Mouse (Mus musculus): ENCODE measurements at regions not wholly inside any gene's neighbourhood (a gene's known extent, or its start where the extent isn't known, plus 50 kb on each side); places are given as distances from the start of the nearest gene placed in this dataset.

GRCm38 (mm10) chr11:22596805-22597149, 84.9 kb downstream of the Tmem17 start:
- Histone ChIP-seq H3K36me3 (no peaks in the 10 kb centered on the region), H3K9me3 (replicated peaks) (peaks cover 6% of the 10 kb centered on the region; the same call in 1 of the 2 replicates), H3K4me2 (no peak overlapping the region), H3K4me1 (replicated peaks) (peaks cover 16% of the 10 kb centered on the region), H3K4me3 (no peak overlapping the region), H3K27ac (ENCODE audit: poor library complexity, severe bottlenecking) (no peak overlapping the region), H3K9ac (no peak overlapping the region), H3K27me3 (replicated peaks) (no peaks in the 10 kb centered on the region)
- WGBS: 80% methylated on average over 2 of the region's 2 CpGs
- ATAC-seq (ENCODE audit: insufficient number of reproducible peaks, low FRiP score): no peak

GRCm38 (mm10) chr11:22600370-22600769, 88.5 kb downstream of the Tmem17 start:
- H3K9me3 ChIP-seq (replicated peaks): peaks cover 6% of the 10 kb centered on the region; the same call in 1 of the 2 replicates
- H3K4me3 ChIP-seq: no peak overlapping the region
- no peak overlapping the region for H3K27ac ChIP-seq (ENCODE audit: poor library complexity, severe bottlenecking)
- no peaks in the 10 kb centered on the region for H3K36me3 ChIP-seq
- H3K4me1 ChIP-seq (replicated peaks): peaks cover 26% of the 10 kb centered on the region
- WGBS: 69% methylated on average over 7 of the region's 7 CpGs
- H3K4me2 ChIP-seq: no peak overlapping the region
- no peaks in the 10 kb centered on the region for H3K27me3 ChIP-seq (replicated peaks)
- ATAC-seq (ENCODE audit: insufficient number of reproducible peaks, low FRiP score): no peak
- H3K9ac ChIP-seq: no peak overlapping the region

DNA sequence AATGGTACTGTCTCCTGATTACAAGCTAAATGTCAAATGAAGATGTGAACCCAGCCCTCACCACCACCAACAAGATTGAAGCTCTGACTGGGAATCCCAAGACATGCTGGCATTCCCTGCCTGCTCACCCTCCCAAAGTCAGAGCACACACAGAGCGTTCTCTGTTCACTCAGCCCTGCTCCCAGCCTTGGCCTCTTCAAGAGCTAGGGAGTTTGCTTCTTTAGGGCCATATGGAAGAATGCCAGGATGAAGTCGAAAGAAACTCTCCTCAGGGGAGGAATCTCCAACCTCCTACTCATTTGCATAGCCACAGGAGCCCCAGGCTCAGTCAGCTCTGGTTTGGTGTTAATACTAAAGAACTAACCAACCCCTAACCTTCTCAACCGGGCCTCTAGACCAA, 90.1 kb downstream of the Tmem17 start:
- Histone ChIP-seq H3K9ac (no peak overlapping the region), H3K36me3 (no peaks in the 10 kb centered on the region), H3K4me3 (no peak overlapping the region), H3K4me2 (no peak overlapping the region), H3K9me3 (replicated peaks) (no peaks in the 10 kb centered on the region), H3K27me3 (replicated peaks) (no peaks in the 10 kb centered on the region), H3K4me1 (replicated peaks) (peaks cover 26% of the 10 kb centered on the region), H3K27ac (ENCODE audit: poor library complexity, severe bottlenecking) (peak overlapping the region; percentile 11; the same call in 1 of the 2 replicates)
- no peak for ATAC-seq (ENCODE audit: insufficient number of reproducible peaks, low FRiP score)
- WGBS: 18% methylated on average over 3 of the region's 3 CpGs

DNA sequence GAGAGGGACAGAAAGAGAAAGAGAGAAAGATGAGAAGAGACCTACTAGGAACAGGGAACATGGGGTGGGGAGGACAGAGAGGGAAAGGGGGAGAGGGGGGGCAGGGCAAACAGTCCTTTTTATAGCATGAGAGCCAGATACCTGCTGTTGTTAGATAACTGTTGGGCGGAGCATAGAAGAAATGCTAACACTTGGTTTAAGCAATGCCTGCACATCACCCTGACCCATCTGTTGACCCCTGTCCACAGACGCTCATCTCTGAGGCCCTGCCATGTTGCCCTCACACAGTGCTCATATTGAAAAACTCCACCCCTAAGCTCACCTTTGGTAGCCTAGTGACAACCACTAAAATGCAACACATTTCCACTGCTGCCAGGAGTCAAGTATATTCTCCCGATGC, 90.7 kb downstream of the Tmem17 start:
- Histone ChIP-seq H3K27me3 (replicated peaks) (no peaks in the 10 kb centered on the region), H3K36me3 (no peaks in the 10 kb centered on the region), H3K4me2 (no peak overlapping the region), H3K4me3 (no peak overlapping the region), H3K27ac (ENCODE audit: poor library complexity, severe bottlenecking) (no peak overlapping the region), H3K9ac (no peak overlapping the region), H3K9me3 (replicated peaks) (no peaks in the 10 kb centered on the region), H3K4me1 (replicated peaks) (peaks cover 26% of the 10 kb centered on the region)
- no peak for ATAC-seq (ENCODE audit: insufficient number of reproducible peaks, low FRiP score)
- 61% methylated on average over 3 of the region's 3 CpGs for WGBS

- peaks cover 26% of the 10 kb centered on the region for H3K4me1 ChIP-seq (replicated peaks)
- no peak for ATAC-seq (ENCODE audit: insufficient number of reproducible peaks, low FRiP score)
- no peak overlapping the region for H3K4me3 ChIP-seq
- H3K27me3 ChIP-seq (replicated peaks): no peaks in the 10 kb centered on the region
- no peak overlapping the region for H3K9ac ChIP-seq
- no peak overlapping the region for H3K27ac ChIP-seq (ENCODE audit: poor library complexity, severe bottlenecking)
- no peaks in the 10 kb centered on the region for H3K36me3 ChIP-seq
- 86% methylated on average over 1 of the region's 1 CpGs for WGBS
- no peaks in the 10 kb centered on the region for H3K9me3 ChIP-seq (replicated peaks)
- no peak overlapping the region for H3K4me2 ChIP-seq
Observed at GRCm38 (mm10) chr11:22603397-22603796, 91.5 kb downstream of the Tmem17 start.

DNA sequence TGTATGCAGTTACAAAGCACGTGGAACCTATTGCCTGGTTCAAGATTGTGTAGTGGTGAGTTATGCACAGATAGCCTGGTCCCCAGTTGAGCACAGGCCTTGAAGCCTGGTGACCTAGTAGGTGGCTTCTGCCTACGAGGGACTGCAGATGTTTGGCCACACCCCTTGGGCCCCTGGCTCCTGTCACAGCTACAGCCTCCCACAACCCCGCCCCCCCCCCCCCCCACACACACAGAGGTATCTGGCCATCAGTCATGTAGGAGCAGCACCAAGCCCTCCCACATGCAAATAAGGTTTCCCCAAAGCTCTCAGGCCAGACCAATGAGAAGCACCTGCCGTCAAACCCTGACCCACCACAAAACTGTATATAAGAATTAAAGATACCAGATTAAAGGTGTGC, 94.5 kb downstream of the Tmem17 start:
- no peaks in the 10 kb centered on the region for H3K9me3 ChIP-seq (replicated peaks)
- no peaks in the 10 kb centered on the region for H3K36me3 ChIP-seq
- H3K4me2 ChIP-seq: no peak overlapping the region
- H3K4me1 ChIP-seq (replicated peaks): peaks cover 28% of the 10 kb centered on the region
- no peak overlapping the region for H3K9ac ChIP-seq
- 48% methylated on average over 4 of the region's 4 CpGs for WGBS
- no peaks in the 10 kb centered on the region for H3K27me3 ChIP-seq (replicated peaks)
- no peak overlapping the region for H3K4me3 ChIP-seq
- ATAC-seq (ENCODE audit: insufficient number of reproducible peaks, low FRiP score): no peak
- H3K27ac ChIP-seq (ENCODE audit: poor library complexity, severe bottlenecking): no peak overlapping the region

GRCm38 (mm10) chr11:22607645-22608044, 95.8 kb downstream of the Tmem17 start:
- Histone ChIP-seq H3K36me3 (no peaks in the 10 kb centered on the region), H3K4me2 (no peak overlapping the region), H3K27ac (ENCODE audit: poor library complexity, severe bottlenecking) (no peak overlapping the region), H3K4me3 (no peak overlapping the region), H3K27me3 (replicated peaks) (no peaks in the 10 kb centered on the region), H3K9ac (no peak overlapping the region), H3K9me3 (replicated peaks) (no peaks in the 10 kb centered on the region), H3K4me1 (replicated peaks) (peaks cover 19% of the 10 kb centered on the region)
- WGBS: 84% methylated on average over 5 of the region's 5 CpGs
- no peak for ATAC-seq (ENCODE audit: insufficient number of reproducible peaks, low FRiP score)

DNA sequence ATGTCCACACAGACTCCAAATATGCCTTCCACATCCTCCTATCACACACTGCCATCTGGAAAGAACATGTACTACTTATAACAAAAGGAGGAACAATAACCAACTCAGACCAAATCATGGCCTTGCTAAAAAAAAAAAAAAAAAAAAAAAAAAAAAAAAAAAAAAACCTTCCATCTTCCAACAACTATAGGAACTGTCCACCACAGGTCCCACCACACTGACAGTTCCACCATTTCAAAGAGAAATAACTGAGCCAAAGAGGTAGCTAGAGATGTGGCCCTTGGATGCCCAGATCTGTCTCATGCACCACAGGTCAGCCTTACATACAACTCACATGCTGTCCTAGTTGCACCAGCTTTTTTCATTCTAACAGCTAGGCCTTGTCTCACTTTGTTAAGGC, 97.1 kb downstream of the Tmem17 start:
- no peak for ATAC-seq (ENCODE audit: insufficient number of reproducible peaks, low FRiP score)

DNA sequence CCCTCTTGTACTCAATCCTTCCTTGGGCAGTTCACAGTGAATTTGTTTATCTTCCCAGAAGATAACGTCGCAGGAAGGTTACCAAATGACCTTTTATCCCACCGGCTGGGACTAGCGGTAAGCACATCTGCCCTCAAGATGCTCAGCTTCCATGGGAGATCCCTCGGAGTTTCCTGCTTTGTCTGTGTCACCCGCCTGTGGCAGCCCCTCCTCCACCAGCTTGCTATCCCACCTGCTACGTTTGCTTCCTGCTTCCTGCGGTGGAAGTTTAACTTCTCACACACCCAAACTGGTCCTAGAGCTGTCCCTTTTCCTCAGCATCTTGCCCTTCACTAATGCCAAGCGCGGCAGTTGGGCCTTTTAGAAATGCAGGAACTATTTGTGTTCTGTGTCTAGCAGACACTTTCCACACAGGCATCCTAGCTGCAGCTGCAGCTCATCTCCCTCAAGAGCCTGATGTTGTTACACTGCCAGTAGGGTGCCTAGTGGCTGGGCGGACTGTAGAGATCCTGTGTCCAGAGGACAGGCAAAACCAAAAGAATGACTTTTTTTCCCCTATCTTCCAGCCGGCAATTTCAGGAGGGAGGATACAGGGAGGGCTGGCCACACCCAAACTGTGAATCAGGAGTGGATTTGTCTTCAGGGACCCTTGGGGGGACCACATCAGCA, 98.7 kb downstream of the Tmem17 start:
- Histone ChIP-seq H3K4me2 (peak overlapping the region; percentile 53), H3K4me1 (replicated peaks) (peaks cover 17% of the 10 kb centered on the region), H3K9ac (no peak overlapping the region), H3K36me3 (no peaks in the 10 kb centered on the region), H3K4me3 (peak overlapping the region; percentile 8; the same call in 1 of the 2 replicates), H3K27ac (ENCODE audit: poor library complexity, severe bottlenecking) (no peak overlapping the region), H3K9me3 (replicated peaks) (0 out of 2 replicates have a peak, but pooled peaks cover 4% of the 10 kb centered on the region), H3K27me3 (replicated peaks) (no peaks in the 10 kb centered on the region)
- WGBS: 2% methylated on average over 12 of the region's 12 CpGs
- ATAC-seq (ENCODE audit: insufficient number of reproducible peaks, low FRiP score): no peak

More for the DNA sequence above, 97.1 kb downstream of the Tmem17 start:
- Histone ChIP-seq H3K4me1 (replicated peaks) (peaks cover 17% of the 10 kb centered on the region), H3K9ac (no peak overlapping the region), H3K4me3 (no peak overlapping the region), H3K27ac (ENCODE audit: poor library complexity, severe bottlenecking) (no peak overlapping the region), H3K9me3 (replicated peaks) (0 out of 2 replicates have a peak, but pooled peaks cover 4% of the 10 kb centered on the region), H3K4me2 (no peak overlapping the region), H3K36me3 (no peaks in the 10 kb centered on the region), H3K27me3 (replicated peaks) (no peaks in the 10 kb centered on the region)

- ATAC-seq (ENCODE audit: insufficient number of reproducible peaks, low FRiP score): no peak
Observed at GRCm38 (mm10) chr11:22611102-22611869, 99.4 kb downstream of the Tmem17 start.

DNA sequence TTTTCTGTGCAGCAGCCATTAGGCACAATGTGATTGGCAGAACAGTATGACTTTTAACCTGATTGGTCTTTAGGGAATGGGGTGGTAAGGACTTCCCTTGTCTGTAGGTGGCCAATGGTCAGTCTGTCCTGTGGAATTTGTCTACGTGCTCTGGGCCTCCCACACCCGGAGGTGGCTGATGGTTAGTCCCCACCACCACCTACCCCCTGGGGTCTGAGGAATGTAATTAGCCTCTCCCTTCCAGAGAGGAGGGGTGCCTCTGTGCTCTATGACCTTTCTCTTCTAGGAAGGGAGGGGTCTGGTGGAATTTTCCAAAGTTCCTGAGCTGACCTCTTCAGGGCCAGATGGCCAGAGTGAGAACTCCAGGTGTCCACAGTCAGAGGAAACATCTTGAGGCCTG, 101.6 kb downstream of the Tmem17 start:
- Histone ChIP-seq H3K27me3 (replicated peaks) (no peaks in the 10 kb centered on the region), H3K4me3 (no peak overlapping the region), H3K27ac (ENCODE audit: poor library complexity, severe bottlenecking) (no peak overlapping the region), H3K4me2 (no peak overlapping the region), H3K36me3 (no peaks in the 10 kb centered on the region), H3K9me3 (replicated peaks) (0 out of 2 replicates have a peak, but pooled peaks cover 4% of the 10 kb centered on the region), H3K9ac (no peak overlapping the region), H3K4me1 (replicated peaks) (peaks cover 22% of the 10 kb centered on the region)
- 63% methylated on average over 2 of the region's 2 CpGs for WGBS
- ATAC-seq (ENCODE audit: insufficient number of reproducible peaks, low FRiP score): no peak

More at GRCm38 (mm10) chr11:22611102-22611869, 99.4 kb downstream of the Tmem17 start:
- Histone ChIP-seq H3K9me3 (replicated peaks) (0 out of 2 replicates have a peak, but pooled peaks cover 4% of the 10 kb centered on the region), H3K4me1 (replicated peaks) (peaks cover 17% of the 10 kb centered on the region), H3K4me3 (no peak overlapping the region), H3K4me2 (peak overlapping the region; percentile 53), H3K36me3 (no peaks in the 10 kb centered on the region), H3K9ac (no peak overlapping the region), H3K27me3 (replicated peaks) (no peaks in the 10 kb centered on the region), H3K27ac (ENCODE audit: poor library complexity, severe bottlenecking) (no peak overlapping the region)
- WGBS: 39% methylated on average over 6 of the region's 6 CpGs

All from heart, embryonic 12.5 days (tissue).